Mouse (Mus musculus) thymus, postnatal 14 days (tissue): ENCODE data around the gene Bag6.
A peak's percentile ranks its signal among the peaks of the same experiment; 100 is the strongest.

Experiments used
- DNase-seq: peaks from one replicate; pipeline ENCODE4 v3.0.0; 2021

Gene Bag6

DNA sequence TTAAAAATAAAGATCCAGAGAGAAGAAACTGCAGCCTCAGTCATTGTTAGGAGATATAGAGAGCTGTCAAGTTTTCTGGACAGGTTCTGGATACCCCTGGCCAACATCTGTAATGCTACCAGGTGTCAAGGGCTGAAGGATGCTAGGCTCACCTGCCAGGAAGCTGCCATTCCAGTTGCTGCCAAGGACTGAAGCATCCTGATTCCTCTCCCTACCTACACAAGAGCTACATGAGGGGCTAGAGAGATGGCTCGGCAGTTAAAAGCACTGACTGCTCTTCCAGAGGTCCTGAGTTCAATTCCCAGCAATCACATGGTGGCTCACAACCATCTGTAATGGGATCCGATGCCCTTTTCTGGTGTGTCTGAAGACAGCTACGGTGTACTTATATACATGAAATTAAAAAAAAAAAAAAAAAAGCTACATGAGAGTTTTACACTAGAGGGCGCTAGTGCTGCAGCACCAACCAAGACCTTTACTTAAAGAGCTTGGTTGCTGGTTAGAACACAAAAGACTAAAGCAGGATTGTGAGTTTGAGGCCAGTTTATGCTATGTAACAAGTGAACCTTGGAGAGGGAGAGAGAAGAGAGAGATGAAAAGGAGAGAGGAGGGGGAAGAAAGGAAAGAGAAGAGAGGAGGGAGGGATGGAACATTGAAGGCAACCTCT, 33.7 kb downstream of the Bag6 start:
- DNase-seq, result peak; percentile 50

GRCm38 (mm10) chr17:35172445-35173234, 37.7 kb downstream of the Bag6 start:
- no peak for DNase-seq

- no peak for DNase-seq
Measured at GRCm38 (mm10) chr17:35173329-35173728, 38.4 kb downstream of the Bag6 start.

GRCm38 (mm10) chr17:35174201-35174977, 39.4 kb downstream of the Bag6 start:
- DNase-seq, result no peak

DNA sequence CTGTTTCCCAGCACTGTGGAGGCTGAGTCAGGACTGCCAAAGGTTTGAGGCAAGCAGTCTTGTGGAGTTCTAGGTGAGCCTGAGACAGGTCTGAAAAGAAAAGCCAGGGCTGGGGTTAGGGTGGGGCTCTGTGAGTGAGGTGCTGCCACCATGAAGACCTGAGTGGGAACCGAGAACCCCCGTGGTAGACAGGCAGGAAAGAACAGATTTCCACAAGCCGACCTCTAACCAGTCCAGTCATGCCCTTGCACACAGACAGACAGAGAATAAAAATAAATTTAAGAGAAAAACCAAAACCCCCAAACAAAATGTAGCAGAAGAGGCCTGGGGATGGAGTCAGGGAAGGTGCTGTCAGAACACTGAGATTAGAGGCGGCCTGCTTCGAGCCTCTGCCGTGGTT, 40.4 kb downstream of the Bag6 start:
- DNase-seq, result no peak

DNA sequence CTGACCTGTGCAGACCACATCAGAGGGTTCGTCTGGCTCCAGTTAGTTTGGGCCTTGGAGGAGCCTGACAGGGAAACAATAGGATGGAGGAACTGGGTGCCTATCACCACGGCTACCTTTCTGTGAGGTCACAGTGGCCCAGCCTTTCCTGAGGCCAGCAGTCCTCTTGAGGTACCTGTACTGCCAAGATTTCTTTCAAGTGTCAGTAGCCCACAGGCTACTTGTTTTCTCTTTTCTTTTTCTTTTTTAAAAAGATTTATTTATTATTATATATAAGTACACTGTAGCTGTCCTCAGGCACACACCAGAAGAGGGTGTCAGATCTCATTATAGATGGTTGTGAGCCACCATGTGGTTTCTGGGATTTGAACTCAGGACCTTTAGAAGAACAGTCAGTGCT, 41.0 kb downstream of the Bag6 start, which contains the start of gene Aif1:
Aif1 (minus strand) TSS at position 101 of the 400 bp plus-strand sequence.
- no peak for DNase-seq

GRCm38 (mm10) chr17:35178528-35178927, 43.5 kb downstream of the Bag6 start:
- peak; percentile 88 for DNase-seq

DNA sequence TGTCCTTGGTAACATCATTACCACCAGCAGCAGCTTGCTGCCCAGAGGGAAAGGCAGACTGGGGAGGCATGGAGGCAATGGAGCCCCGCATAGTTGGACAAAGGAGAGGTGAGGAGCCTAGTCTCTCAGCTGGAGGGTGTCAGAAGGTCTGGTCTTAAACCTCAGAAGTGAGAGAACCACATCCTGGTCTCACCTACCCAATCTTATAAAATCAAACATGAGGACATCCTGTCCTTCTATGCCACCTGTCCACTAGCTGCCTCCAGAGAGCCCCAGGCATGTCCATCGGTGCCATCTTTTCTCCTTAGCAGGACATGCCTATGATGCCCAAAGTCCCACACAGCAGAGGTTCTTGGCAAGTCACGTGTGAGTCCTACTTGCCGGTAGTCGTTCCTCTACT, 45.1 kb downstream of the Bag6 start:
- DNase-seq, result no peak

- DNase-seq, result peak; percentile 93
Measured at GRCm38 (mm10) chr17:35185639-35186611, 50.9 kb downstream of the Bag6 start.

GRCm38 (mm10) chr17:35186681-35187080, 51.7 kb downstream of the Bag6 start:
- peak; percentile 80 for DNase-seq

- no peak for DNase-seq
Measured at GRCm38 (mm10) chr17:35187345-35187744, 52.4 kb downstream of the Bag6 start.

DNA sequence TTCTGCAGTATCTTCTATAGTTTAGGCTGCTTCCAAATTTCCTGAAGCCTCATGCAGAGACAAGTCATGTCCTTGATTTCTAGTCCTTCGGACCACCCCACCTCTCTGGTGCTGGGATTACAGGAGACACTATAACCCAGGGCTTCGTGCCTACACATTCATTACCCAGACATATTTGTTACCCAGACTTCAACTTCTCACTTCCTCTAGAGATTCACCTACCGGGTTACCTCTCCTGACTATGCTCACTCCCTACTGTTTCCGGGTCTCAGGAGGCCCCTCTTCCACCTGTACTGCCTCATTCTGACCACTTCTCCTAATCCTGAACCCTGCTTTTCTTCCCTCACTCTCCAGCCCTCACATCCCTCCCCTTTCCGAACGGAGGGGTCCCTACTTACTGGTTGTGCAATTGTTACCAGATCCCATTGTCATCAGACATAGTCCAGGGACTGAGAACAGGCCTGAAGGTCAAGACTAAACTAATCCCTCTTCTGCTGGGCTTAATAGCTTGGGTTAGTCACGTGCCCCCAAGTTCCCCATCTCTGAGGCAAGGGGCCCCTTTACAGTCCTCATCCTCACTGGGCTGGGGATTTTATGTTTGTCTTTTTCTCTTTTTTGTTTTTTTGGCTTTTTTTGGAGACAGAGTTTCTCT, 53.1 kb downstream of the Bag6 start, which contains the start of gene Lst1:
Lst1 (minus strand) TSS at position 481 of the 652 bp plus-strand sequence.
- peak; percentile 25 for DNase-seq

GRCm38 (mm10) chr17:35189186-35189585, 54.2 kb downstream of the Bag6 start:
- peak; percentile 33 for DNase-seq

DNA sequence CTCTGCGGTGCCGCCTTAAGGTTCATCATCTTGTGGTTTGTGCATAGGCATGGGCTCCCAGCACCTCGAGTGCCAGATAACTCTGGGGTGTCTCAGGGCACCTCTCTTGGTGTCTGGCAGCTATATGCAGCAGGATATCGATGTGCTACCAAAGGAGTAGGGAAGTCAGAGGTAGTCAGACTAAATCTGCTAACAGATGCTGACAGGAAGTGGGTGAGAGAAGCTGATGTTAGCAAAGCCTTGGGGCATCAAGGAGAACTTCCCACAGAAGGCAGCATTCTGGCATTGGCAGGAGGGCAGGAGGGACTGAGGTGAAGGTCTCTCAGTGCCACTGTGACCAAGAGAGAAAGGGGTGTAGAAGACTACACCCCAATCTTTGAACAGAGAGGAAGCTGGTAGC, 55.1 kb downstream of the Bag6 start:
- DNase-seq, result peak; percentile 69

DNA sequence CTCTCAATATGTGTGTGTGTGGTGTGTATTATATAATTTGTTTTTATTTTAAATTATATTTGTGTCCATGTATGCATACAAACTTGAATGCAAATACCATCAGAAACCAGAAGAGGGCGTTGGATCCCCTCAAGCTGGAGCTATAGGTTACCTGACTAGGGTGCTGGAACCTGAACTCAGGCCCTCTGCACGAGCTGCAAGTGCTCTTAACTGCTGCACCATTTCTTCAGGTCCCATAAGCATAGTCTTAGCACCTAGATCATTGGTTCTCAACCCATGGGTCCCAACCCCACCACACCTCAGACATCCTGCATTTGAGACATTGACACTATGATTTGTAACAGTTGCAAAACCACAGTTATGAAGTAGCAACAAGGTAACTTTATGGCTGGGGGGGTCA, 56.7 kb downstream of the Bag6 start:
- DNase-seq, result peak; percentile 20

DNA sequence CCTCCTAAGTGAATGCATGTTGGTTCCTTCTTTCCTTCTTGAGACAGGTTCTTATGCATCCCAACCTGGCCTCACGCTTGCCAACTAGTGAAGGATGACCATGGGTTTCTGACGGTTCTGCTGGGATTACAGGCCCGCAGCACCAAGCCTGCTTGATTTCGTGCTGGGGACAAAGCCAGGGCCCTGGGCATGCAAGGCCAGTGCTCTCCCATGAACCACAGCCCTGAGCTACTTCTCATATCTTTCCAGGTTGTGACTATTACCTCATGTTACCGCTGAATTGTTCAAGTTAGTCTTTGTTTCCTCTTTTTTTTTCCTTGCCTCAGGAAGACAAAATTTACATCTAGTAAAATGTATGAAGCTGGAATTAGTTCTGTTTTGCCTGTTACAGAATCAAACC, 57.9 kb downstream of the Bag6 start:
- DNase-seq, result peak; percentile 18

GRCm38 (mm10) chr17:35193881-35194843, 59.2 kb downstream of the Bag6 start, which contains the start of gene Ltb:
Ltb (plus strand) TSS chr17:35194439.
- DNase-seq, result peak; percentile 94

GRCm38 (mm10) chr17:35194844-35195630, 60.1 kb downstream of the Bag6 start:
- peak; percentile 49 for DNase-seq

DNA sequence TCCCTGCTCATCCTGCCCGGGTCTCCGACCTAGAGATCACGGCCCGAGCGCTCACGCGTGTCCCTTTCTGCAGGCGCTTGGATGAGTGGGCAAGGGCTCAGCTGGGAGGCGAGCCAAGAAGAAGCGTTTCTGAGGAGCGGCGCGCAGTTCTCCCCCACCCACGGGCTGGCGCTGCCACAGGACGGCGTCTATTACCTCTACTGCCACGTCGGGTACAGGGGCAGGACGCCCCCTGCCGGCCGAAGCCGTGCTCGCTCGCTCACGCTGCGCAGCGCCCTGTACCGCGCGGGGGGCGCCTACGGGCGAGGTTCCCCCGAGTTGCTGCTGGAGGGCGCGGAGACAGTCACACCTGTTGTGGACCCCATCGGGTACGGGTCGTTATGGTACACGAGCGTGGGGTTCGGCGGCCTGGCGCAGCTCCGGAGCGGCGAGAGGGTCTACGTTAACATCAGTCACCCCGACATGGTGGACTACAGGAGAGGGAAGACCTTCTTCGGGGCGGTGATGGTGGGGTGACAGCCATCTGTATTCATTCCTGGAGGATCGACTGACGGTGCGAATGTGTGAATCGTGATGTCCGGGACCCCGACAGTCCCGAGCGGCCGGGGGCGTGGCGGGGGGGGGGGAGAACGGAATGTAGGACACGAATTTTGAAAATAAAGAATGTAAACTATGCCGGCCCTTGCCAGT, 60.8 kb downstream of the Bag6 start:
- peak; percentile 99 for DNase-seq
